Mouse (Mus musculus) G1E (cell line): ENCODE results near the gene Mybph. TPM values are rescaled to one million over a fixed set of nuclear protein-coding genes. Genes with fewer than 3 reads are reported as not detected.

Experiments used
- ATAC-seq: 2 replicates; pipeline ENCODE4 v1.8.0; 2016; ENCODE audit warnings: mild to moderate bottlenecking; ENCODE audit not compliant: insufficient number of reproducible peaks, poor library complexity, low FRiP score, severe bottlenecking; ENCODE audit errors: extremely low read depth
- DNase-seq: peaks from one replicate; pipeline ENCODE4 v3.0.0; 2012; ENCODE audit warnings: low spot score
- H3K27me3 ChIP-seq: 2 replicates; pipeline ENCODE4 v1.6.1; 2012; ENCODE audit warnings: mild to moderate bottlenecking, low read length, inconsistent platforms; ENCODE audit not compliant: insufficient read depth
- H3K36me3 ChIP-seq: replicated peaks from 2 replicates; pipeline ENCODE3; 2012; ENCODE audit warnings: mild to moderate bottlenecking, inconsistent platforms
- H3K4me1 ChIP-seq: 2 replicates; pipeline ENCODE4 v1.6.1; 2012; ENCODE audit warnings: low read depth, low read length, inconsistent platforms, mixed read lengths; ENCODE audit not compliant: insufficient read depth
- H3K4me3 ChIP-seq: 2 replicates; pipeline ENCODE4 v1.5.1; 2012; ENCODE audit warnings: low read depth, mild to moderate bottlenecking, inconsistent platforms, low read length, moderate library complexity, mixed read lengths
- H3K9me3 ChIP-seq: replicated peaks from 2 replicates; pipeline ENCODE4 v1.6.1; 2012; ENCODE audit warnings: inconsistent platforms
- CTCF ChIP-seq: IDR thresholded peaks from 2 replicates; pipeline ENCODE4 v1.5.1; 2012; ENCODE audit warnings: low read depth, low read length, inconsistent platforms, mixed read lengths
- GATA1 ChIP-seq: IDR thresholded peaks from 2 replicates; pipeline ENCODE4 v1.6.1; 2012; ENCODE audit warnings: borderline replicate concordance, low read length, inconsistent platforms, mixed read lengths
- GATA2 ChIP-seq: IDR thresholded peaks from 2 replicates; pipeline ENCODE4 v1.6.1; 2012; ENCODE audit warnings: low read depth, low read length, inconsistent platforms, borderline replicate concordance
- POLR2AphosphoS5 ChIP-seq: IDR thresholded peaks from 2 replicates; pipeline ENCODE4 v1.6.1; 2012; ENCODE audit warnings: low read depth, low read length, inconsistent platforms; ENCODE audit not compliant: insufficient replicate concordance
- TAL1 ChIP-seq: conservative IDR thresholded peaks from 2 replicates; pipeline ENCODE4 v1.6.1; 2012; ENCODE audit warnings: low read depth, low read length, inconsistent platforms, mixed read lengths
- polyA plus RNA-seq: library from polyadenylated mRNA; stranded (reverse); fragments of >175 nt; gene quantifications from 2 replicates; pipeline ENCODE4 v1.2.3, GENCODE M21; 2012
- total RNA-seq, 2 experiments: library from RNA; stranded (forward) in 1 of 2; stranded (reverse) in 1 of 2; fragments of 200-1000 nt in 1 of 2; fragments of >200 nt in 1 of 2; fragmentation: Nextera tagmentation in 1 of 2; gene quantifications; 2 replicates each; pipeline ENCODE4 v1.2.3; 2014 to 2017

Gene Mybph
- total and polyA plus RNA-seq, 3 experiments: 0.05 TPM; not detected in 2

DNA sequence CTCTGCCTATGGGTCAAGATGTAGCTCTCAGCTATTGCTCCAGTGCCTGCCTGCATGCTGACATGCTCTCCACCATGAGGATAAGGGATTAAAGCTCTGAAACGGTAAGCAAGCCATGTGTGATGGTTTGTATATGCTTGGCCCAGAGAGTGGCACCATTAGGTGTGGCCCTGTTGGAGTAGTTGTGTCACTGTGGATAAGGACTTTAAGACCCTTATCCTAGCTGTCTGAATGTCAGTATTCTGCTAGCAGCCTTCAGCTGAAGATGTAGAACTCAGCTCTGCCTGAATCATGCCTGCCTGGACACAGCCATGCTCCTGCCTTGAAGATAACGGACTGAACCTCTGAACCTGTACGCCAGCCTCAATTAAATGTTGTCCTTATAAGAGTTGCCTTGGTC, 26.7 kb upstream of the Mybph start:
- TF ChIP-seq TAL1 (no peak), POLR2AphosphoS5 (no peak), GATA1 (no peak), CTCF (no peak), GATA2 (no peak)
- peaks cover 40% of the 10 kb centered on the region for H3K27me3 ChIP-seq
- no peaks in the 10 kb centered on the region for H3K9me3 ChIP-seq
- no peak for DNase-seq
- no peak overlapping the region for H3K4me3 ChIP-seq
- ATAC-seq: no peak
- peaks cover 6% of the 10 kb centered on the region; the same call in 1 of the 2 replicates for H3K4me1 ChIP-seq
- H3K36me3 ChIP-seq: no peaks in the 10 kb centered on the region

GRCm38 (mm10) chr1:134167416-134168305, 25.6 kb upstream of the Mybph start:
- Histone ChIP-seq H3K4me1 (peaks cover 6% of the 10 kb centered on the region; the same call in 1 of the 2 replicates), H3K36me3 (no peaks in the 10 kb centered on the region), H3K4me3 (no peak overlapping the region), H3K27me3 (peaks cover 38% of the 10 kb centered on the region), H3K9me3 (no peaks in the 10 kb centered on the region)
- no peak for DNase-seq
- no peak for TF ChIP-seq GATA2
- TF ChIP-seq TAL1: no peak
- TF ChIP-seq CTCF: no peak
- no peak for TF ChIP-seq POLR2AphosphoS5
- no peak for TF ChIP-seq GATA1
- no peak for ATAC-seq

GRCm38 (mm10) chr1:134168567-134168966, 24.7 kb upstream of the Mybph start:
- ATAC-seq: no peak
- no peak overlapping the region for H3K4me3 ChIP-seq
- H3K36me3 ChIP-seq: no peaks in the 10 kb centered on the region
- H3K9me3 ChIP-seq: no peaks in the 10 kb centered on the region
- no peak for TF ChIP-seq POLR2AphosphoS5
- DNase-seq: no peak
- peaks cover 38% of the 10 kb centered on the region for H3K27me3 ChIP-seq
- peaks cover 6% of the 10 kb centered on the region; the same call in 1 of the 2 replicates for H3K4me1 ChIP-seq

DNA sequence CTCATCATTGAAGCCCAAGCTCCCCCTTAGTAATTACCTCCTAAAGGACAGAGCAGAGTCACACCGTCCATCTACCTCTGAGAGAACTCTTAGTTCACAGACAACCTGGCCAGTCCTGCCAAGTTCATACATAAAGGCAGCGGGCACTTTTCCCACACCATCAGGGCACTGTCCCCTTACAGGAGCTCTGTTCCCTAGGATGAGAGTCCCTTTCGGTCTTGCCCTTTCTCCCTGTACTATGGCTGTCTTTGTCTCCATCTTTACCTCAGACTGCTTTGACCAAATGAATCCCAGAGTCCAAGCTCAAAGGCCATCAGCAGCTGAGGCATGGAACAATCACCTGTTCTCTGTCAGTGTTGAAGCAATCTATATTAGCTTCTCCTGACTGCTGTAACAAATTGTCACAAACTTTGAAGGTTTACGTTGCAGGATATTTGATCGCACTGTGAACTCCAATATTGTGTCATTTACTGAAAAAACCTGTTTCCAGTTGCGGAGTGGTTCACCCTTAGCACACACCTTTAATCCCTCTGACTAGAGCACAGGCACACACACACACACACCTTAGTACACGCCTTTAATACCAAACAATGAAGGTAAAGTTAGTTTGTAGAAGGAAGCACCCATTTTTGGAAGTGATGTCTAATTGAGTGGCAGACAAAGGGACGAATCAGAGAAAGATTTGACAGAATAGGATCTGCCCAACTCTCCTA, 24.1 kb upstream of the Mybph start:
- Histone ChIP-seq H3K36me3 (no peaks in the 10 kb centered on the region), H3K9me3 (no peaks in the 10 kb centered on the region), H3K4me3 (no peak overlapping the region), H3K27me3 (peaks cover 33% of the 10 kb centered on the region), H3K4me1 (peaks cover 6% of the 10 kb centered on the region; the same call in 1 of the 2 replicates)
- DNase-seq (no peak), ATAC-seq (no peak)
- TF ChIP-seq GATA2: no peak
- no peak for TF ChIP-seq CTCF
- no peak for TF ChIP-seq GATA1
- no peak for TF ChIP-seq TAL1
- no peak for TF ChIP-seq POLR2AphosphoS5

- H3K4me1 ChIP-seq: peaks cover 6% of the 10 kb centered on the region; the same call in 1 of the 2 replicates
- TF ChIP-seq TAL1 (no peak), POLR2AphosphoS5 (no peak), CTCF (no peak)
- peaks cover 33% of the 10 kb centered on the region for H3K27me3 ChIP-seq
- H3K36me3 ChIP-seq: no peaks in the 10 kb centered on the region
- ATAC-seq: no peak
- H3K9me3 ChIP-seq: no peaks in the 10 kb centered on the region
- H3K4me3 ChIP-seq: no peak overlapping the region
- DNase-seq: no peak
Measured at GRCm38 (mm10) chr1:134173081-134173480, 20.2 kb upstream of the Mybph start.

DNA sequence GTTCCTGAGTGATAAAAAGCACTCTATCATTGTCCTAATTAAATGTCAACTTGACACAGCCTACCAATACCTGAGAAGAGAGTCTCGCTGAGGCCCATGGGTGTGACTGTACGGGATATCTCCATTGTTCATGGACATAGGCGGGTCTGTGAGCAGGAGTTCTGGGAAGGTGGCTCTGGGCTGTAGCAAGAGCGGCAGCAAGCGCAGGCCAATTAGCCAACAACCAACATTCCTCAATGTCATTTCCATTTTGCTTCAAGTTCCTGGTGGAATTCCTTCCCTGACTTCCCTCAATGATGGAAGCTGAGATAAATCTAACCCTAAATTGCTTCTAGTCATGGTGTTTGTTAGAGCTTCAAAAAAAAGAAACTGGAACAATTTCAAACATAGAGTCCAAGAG, 15.3 kb upstream of the Mybph start:
- ATAC-seq: no peak
- Histone ChIP-seq H3K4me3 (no peak overlapping the region), H3K27me3 (peaks cover 33% of the 10 kb centered on the region), H3K4me1 (no peaks in the 10 kb centered on the region), H3K9me3 (no peaks in the 10 kb centered on the region), H3K36me3 (no peaks in the 10 kb centered on the region)
- DNase-seq: no peak
- TF ChIP-seq POLR2AphosphoS5 (no peak), CTCF (no peak), TAL1 (no peak)
